Mouse (Mus musculus) spleen, adult 2 months (tissue): ENCODE data around the gene Phldb2.

ENCODE experiments used
- CTCF ChIP-seq: fragments of 200-500 bp; IDR thresholded peaks from 2 replicates; pipeline ENCODE4 v1.5.1; 2011; ENCODE audit warnings: mild to moderate bottlenecking, inconsistent platforms; ENCODE audit not compliant: insufficient read depth, insufficient read length, insufficient replicate concordance; ENCODE audit errors: extremely low read depth
- POLR2A ChIP-seq: fragments of 200-500 bp; IDR thresholded peaks from 2 replicates; pipeline ENCODE4 v1.6.1; 2011; ENCODE audit warnings: low read depth, low read length, inconsistent platforms

DNA sequence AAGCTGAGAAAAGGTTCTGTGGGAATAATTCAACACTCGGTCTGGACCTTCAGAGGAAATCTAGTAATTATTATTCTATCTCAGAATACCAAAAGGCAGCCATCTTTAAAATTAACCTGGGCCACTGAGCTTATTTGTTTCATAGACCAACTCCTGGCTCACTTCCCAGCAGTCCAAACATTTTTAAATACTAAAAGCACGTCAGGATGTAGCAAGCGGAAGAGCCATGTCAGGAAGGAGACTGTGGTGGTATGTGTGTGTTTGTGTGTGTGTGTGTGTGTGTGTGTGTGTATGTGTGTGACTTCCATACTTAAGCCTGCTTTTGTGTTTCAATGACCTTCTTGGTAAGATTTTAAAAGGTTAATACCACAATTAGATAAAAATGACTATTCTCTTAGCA lies 135.6 kb downstream of the Phldb2 start:
- TF ChIP-seq POLR2A (no peak), CTCF (no peak)
